Mouse (Mus musculus): Measurements from ENCODE around the gene Cldn15.

- TF ChIP-seq CTCF (IDR thresholded peaks at IDR 0.05; ENCODE audit: control insufficient read depth, insufficient read depth, insufficient read length), result no peak
- no peak for TF ChIP-seq MYOD1 (IDR thresholded peaks at IDR 0.05; ENCODE audit: control insufficient read depth, insufficient read length, low read depth)
- no peak for TF ChIP-seq FOSL1 (IDR thresholded peaks at IDR 0.05; ENCODE audit: insufficient read depth, low read length, poor library complexity, severe bottlenecking)
- no peak for TF ChIP-seq MAX (IDR thresholded peaks at IDR 0.05)
These were observed 6.4 kb upstream of the Cldn15 start for GRCm38 (mm10) chr5:136960053-136960452.

Data from C2C12 (cell line).